Comparison of ENCODE assay signal across 8 mouse cellular contexts in genomic region chr11:75965674-75966400, GRCm38 (mm10). TPM values are rescaled to one million over a fixed set of nuclear protein-coding genes. Genes with fewer than 3 reads are reported as not detected.
DNase-seq lines count a peak whose midpoint lies in the region; ATAC-seq and TF ChIP-seq lines count a peak whose summit lies in the region.

No protein-coding gene starts in this region.

- 6% methylated on average over 28 of the region's 28 CpGs for WGBS in kidney, embryonic 14.5 days
- 7% methylated on average over 28 of the region's 28 CpGs for WGBS in forebrain, embryonic 16.5 days
- 12% methylated on average over 28 of the region's 28 CpGs for WGBS in liver, embryonic 13.5 days (ENCODE audit: insufficient replicate concordance)

- TF ChIP-seq CTCF in bone marrow macrophage, adult 2 months (IDR thresholded peaks at IDR 0.05; ENCODE audit: low read depth, low read length): no peak

- H3K4me3 ChIP-seq in kidney, embryonic 14.5 days (ENCODE audit: low read length): peak overlapping the region; percentile 66
- H3K4me3 ChIP-seq in bone marrow macrophage, adult 2 months (ENCODE audit: insufficient read depth, low read length): peak overlapping the region; percentile 49
- H3K4me3 ChIP-seq in forebrain, embryonic 16.5 days (replicated peaks; ENCODE audit: low read length): peak overlapping the region; percentile 62
- H3K4me3 ChIP-seq in liver, embryonic 13.5 days (replicated peaks): peak overlapping the region; percentile 60

- H3K9ac ChIP-seq in kidney, embryonic 14.5 days (ENCODE audit: low read depth, low read length): peak overlapping the region; percentile 68; the same call in 1 of the 2 replicates
- H3K9ac ChIP-seq in forebrain, embryonic 16.5 days (replicated peaks; ENCODE audit: low read depth, low read length): peak overlapping the region; percentile 57
- peak overlapping the region; percentile 63 for H3K9ac ChIP-seq in liver, embryonic 13.5 days

- DNase-seq in kidney, postnatal 36 days: no peak
- DNase-seq in liver, embryonic 13.5 days: no peak
- no peak for DNase-seq in T-cell, adult 2 months (ENCODE audit: low spot score)
- DNase-seq in ovary, postnatal 10 days (ENCODE audit: low spot score): no peak
- DNase-seq in urinary bladder, postnatal 25 days (ENCODE audit: low spot score): no peak

- H3K4me1 ChIP-seq in kidney, embryonic 14.5 days (ENCODE audit: control insufficient read depth, insufficient read depth, low read length): peaks cover 34% of the 10 kb centered on the region
- no peaks in the 10 kb centered on the region for H3K4me1 ChIP-seq in bone marrow macrophage, adult 2 months (ENCODE audit: control insufficient read depth, insufficient read depth, low read length)
- H3K4me1 ChIP-seq in forebrain, embryonic 16.5 days (replicated peaks; ENCODE audit: control insufficient read depth, insufficient read depth, low read length): peaks cover 34% of the 10 kb centered on the region
- H3K4me1 ChIP-seq in liver, embryonic 13.5 days (replicated peaks): peaks cover 11% of the 10 kb centered on the region

- H3K27ac ChIP-seq in kidney, embryonic 14.5 days (ENCODE audit: low read depth, low read length): peak overlapping the region; percentile 67; the same call in 1 of the 2 replicates
- no peak overlapping the region for H3K27ac ChIP-seq in bone marrow macrophage, adult 2 months (ENCODE audit: insufficient read depth, low read depth, low read length)
- no peak overlapping the region for H3K27ac ChIP-seq in forebrain, embryonic 16.5 days (ENCODE audit: low read length)
- H3K27ac ChIP-seq in liver, embryonic 13.5 days: no peak overlapping the region

- TF ChIP-seq POLR2A in bone marrow macrophage, adult 2 months (IDR thresholded peaks at IDR 0.05; ENCODE audit: borderline replicate concordance, low read depth, low read length): no peak

- peak overlapping the region; percentile 95 for H3K4me2 ChIP-seq in kidney, embryonic 14.5 days (replicated peaks; ENCODE audit: low read depth, low read length)
- peak overlapping the region; percentile 97 for H3K4me2 ChIP-seq in forebrain, embryonic 16.5 days (ENCODE audit: low read length)
- peak overlapping the region; percentile 75 for H3K4me2 ChIP-seq in liver, embryonic 13.5 days

- no peaks in the 10 kb centered on the region for H3K36me3 ChIP-seq in kidney, embryonic 14.5 days (ENCODE audit: control insufficient read depth, insufficient read depth, low read length)
- H3K36me3 ChIP-seq in forebrain, embryonic 16.5 days (ENCODE audit: control insufficient read depth, insufficient read depth): no peaks in the 10 kb centered on the region
- H3K36me3 ChIP-seq in liver, embryonic 13.5 days: no peaks in the 10 kb centered on the region

- no peaks in the 10 kb centered on the region for H3K9me3 ChIP-seq in kidney, embryonic 14.5 days (ENCODE audit: control insufficient read depth, low read length)
- H3K9me3 ChIP-seq in forebrain, embryonic 16.5 days (ENCODE audit: control insufficient read depth, low read length): no peaks in the 10 kb centered on the region
- no peaks in the 10 kb centered on the region for H3K9me3 ChIP-seq in liver, embryonic 13.5 days (replicated peaks)

- peak; percentile 26; the same call in 1 of the 2 replicates for ATAC-seq in kidney, embryonic 14.5 days (ENCODE audit: low FRiP score, low TSS enrichment)
- no peak; the same call in 1 of the 2 replicates for ATAC-seq in forebrain, embryonic 16.5 days
- ATAC-seq in liver, embryonic 13.5 days (ENCODE audit: low read depth): no peak

- H3K27me3 ChIP-seq in kidney, embryonic 14.5 days (ENCODE audit: control insufficient read depth, insufficient read depth, low read length): peaks cover 17% of the 10 kb centered on the region; the same call in 1 of the 2 replicates
- 0 out of 2 replicates have a peak, but pooled peaks cover 4% of the 10 kb centered on the region for H3K27me3 ChIP-seq in forebrain, embryonic 16.5 days (replicated peaks; ENCODE audit: control insufficient read depth, insufficient read depth, low read length)
- H3K27me3 ChIP-seq in liver, embryonic 13.5 days: peaks cover 62% of the 10 kb centered on the region

RNA-seq across cellular contexts. Expression of gene Rph3al, which starts 27.6 kb away (rescaled TPM):
- polyA plus RNA-seq in kidney, embryonic 14.5 days (2014; fragmentation: Nextera tagmentation; extraction: Ambion mirVana): 8.8 and 13.1 TPM in 2 replicates
- not detected in 2 replicates for polyA plus RNA-seq in bone marrow macrophage, adult 2 months (2012; ENCODE audit: insufficient read depth, insufficient read length, missing spikeins)
- 1.1 and 2.0 TPM in 2 replicates for polyA plus RNA-seq in forebrain, embryonic 16.5 days (2015; fragmentation: Nextera tagmentation; extraction: Ambion mirVana)
- 0.31 and 0.43 TPM in 2 replicates for polyA plus RNA-seq in liver, embryonic 13.5 days (2015; fragmentation: Nextera tagmentation; extraction: Ambion mirVana)

RNA-seq across cellular contexts. Expression of gene 1700016K19Rik, which starts 33.9 kb away (rescaled TPM):
- polyA plus RNA-seq in kidney, embryonic 14.5 days (2014; fragmentation: Nextera tagmentation; extraction: Ambion mirVana): 0.31 and 0.50 TPM in 2 replicates
- not detected in 2 replicates for polyA plus RNA-seq in bone marrow macrophage, adult 2 months (2012; ENCODE audit: insufficient read depth, insufficient read length, missing spikeins)
- polyA plus RNA-seq in forebrain, embryonic 16.5 days (2015; fragmentation: Nextera tagmentation; extraction: Ambion mirVana): 2.7 and 4.1 TPM in 2 replicates
- polyA plus RNA-seq in liver, embryonic 13.5 days (2015; fragmentation: Nextera tagmentation; extraction: Ambion mirVana): not detected in 2 replicates
